Mouse (Mus musculus) lung, postnatal 14 days (tissue): ENCODE measurements around the gene Sh3pxd2b.

Source experiments
- DNase-seq: peaks from one replicate; pipeline ENCODE4 v3.0.0; 2021

The Sh3pxd2b gene

DNA sequence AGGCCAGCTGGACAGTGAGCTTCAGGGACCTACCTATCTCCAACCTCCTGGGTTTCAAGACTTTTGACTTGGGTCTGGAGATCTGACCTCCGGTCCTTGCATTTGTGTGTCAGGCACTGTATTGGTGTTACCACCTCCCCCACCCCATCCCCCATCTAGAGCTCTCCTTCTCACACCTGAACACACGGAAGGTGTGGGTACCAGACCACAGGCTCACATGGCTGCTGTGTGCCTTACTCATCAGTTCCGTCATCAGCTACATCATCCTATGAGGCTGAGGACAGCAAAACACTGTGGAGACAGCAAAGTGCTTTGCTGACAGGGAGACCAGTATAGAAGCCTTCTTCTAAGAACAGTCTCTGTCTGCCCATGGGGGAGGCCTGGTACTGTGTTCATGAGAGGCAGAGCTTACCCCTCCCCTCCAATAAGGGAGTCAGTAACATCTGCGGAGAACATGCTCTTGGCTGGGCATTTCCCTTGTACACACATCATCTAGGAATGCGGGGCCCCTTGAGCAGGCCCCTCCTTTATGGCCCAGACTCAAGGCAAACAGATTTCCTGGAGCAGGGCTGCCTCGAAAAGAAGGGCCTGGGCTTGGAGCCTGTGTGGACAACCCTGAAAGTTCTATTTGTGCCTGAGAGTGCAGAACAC, 87.9 kb downstream of the Sh3pxd2b start:
- DNase-seq: peak; percentile 66

DNA sequence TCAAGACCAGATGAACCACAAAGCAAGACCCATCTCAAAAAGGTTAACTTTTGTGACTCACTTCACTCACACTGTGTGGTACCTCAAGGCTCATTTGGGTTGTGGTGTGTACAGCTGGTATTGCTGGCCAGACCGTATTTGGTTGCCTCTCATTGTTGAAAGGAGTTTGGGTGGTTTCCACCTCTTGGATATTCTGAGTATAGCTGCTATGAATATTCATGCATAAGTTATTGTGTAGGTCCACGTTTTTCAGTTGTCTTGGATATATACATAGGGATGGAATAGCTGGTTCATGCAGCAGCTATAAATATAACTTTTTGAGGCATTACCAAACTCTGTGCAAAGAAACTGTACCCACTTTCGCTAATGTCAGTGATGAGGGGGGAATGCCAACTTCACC, 95.0 kb downstream of the Sh3pxd2b start:
- DNase-seq: no peak

DNA sequence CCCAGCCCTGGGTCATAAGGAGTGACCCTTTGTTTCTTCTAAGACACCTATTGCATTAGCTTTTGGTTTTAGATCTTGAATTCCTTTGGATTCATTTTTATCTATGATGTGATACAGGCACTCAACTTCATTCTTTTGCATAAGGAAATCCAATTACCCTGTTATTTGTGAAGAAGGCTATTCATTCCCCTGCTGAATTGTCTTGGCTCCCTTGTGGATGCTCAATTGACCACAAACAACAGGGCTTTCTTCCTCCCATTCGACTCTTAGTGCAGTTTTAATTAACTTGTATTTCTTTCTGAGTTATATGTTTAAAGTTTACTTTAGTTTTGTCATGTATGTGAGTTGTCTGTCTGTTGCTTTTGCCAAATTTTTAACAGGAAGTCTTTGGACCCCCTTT, 96.6 kb downstream of the Sh3pxd2b start:
- no peak for DNase-seq

DNA sequence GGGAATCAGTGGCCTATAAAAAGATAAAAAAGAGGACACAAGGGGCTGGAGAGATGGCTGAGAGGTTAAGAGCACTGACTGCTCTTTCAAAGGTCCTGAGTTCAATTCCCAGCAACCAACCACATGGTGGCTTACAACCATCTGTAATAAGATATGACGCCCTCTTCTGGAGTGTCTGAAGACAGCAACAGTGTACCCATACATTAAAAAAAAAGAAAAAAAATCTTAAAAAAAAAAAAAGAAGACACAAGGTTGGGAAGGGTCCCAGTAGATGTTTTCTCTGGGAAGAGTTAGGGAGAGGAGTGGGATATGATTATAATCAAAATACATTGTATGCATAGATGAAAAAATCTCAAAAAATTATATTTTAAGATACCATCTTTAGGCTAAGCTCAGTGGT, 97.5 kb downstream of the Sh3pxd2b start:
- DNase-seq: no peak

DNA sequence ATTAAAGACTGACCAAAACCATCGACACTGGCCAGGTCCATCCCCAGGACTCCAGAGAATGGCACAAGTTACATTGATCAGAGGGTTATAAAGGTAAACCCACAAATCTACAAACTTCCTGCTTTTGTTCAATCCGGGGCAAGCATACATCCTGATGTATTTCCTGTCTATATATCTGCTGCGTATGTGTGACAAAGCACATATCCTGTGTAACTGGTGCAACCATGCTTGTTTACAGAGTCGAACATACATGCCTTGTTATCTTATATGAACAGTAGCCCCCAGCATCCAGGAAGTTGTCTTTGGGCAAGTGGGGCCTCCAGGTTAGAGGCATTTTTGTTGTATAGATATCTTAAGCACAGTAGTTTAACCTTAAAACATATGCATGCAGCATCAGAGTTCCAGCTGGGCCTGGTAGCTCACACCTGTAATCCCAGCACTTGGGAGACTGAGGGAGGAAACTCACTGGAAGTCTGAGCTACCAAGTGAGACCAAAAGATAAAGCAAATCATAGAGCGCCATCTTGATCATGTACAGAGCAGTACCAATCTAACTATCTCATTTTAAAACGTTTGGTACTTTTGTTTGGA, 98.1 kb downstream of the Sh3pxd2b start:
- no peak for DNase-seq

DNA sequence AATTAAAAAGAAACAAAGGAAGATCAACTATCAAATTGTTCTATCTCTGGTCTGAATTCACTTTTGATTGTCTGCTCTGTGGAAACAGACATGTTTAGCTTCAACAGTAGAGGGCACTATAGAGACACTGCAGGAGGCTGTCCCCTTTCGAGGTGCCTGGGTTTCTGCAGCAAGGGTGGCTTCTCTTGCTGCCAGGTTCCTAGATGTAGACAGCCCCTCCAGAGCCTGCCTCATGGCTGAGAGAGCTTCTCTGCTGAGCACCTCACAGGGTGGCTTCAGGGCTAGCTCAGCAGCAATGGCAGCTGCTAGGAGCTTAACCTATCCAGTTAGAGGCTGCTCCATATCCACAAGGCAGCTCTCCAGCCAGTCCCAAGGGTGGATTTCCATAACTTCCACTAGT, 102.6 kb downstream of the Sh3pxd2b start:
- DNase-seq: peak; percentile 45

DNA sequence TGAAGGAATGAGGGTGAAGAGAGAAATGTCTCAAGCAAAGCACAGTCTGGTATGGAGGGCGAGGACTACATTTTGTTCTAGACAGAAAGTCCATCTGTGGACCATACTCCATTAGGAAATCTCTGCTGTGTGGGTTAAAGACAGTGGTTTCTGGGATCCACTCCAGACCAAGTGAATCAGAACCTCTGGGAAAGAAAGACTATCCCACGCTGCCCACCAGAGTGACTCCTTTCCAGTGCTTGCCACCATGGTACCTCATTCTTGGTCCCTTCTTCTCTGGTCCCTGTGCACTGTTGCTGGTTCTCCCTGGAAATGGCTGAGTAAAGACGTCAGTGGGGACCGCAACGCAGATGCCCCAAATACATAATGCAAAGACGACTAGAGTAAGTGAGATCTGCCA, 103.7 kb downstream of the Sh3pxd2b start:
- DNase-seq: no peak

DNA sequence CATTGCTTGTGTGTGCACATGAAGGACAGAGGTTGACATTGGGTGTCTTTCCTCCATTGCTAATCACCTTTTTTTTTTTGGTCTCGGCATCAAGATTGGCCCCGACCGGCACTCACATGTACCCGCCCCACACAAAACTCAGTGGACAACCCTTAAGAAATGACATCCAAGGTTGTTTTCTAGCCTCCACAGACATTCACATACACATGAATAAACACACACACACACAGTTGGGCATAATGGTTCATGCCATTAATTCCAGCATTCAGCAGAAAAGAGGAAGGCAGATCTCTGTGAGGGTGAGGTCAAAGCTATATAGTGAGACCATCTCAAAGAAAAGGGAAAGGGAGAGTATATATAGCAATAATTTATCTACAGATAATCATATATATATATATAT, 105.1 kb downstream of the Sh3pxd2b start:
- no peak for DNase-seq

DNA sequence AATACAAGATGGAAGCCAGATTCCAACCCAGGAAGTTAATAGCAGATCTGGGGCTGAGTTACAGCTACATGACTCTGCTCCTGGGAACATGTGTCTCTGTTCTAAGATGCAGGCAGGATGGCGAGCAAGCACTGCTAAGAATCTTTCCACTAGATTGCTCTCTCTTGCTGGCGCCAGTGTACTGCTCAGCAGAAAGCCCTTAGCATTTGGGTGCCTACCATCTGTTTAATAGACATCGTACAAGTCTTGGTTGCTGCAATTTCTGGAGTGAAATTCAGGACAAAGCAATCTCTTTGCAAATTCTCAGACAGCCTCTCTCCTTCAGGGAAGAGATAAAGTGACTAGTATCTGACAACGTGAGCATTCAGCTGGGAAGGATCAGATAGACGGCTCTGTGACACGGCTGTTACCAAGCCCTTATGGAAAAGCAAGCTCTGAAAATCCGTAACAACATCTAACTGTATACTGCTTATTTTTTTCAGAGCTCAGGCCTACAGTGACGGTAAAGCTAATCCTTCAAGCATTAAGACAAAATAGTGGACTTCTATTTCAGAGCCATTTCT, 105.8 kb downstream of the Sh3pxd2b start:
- DNase-seq: no peak

DNA sequence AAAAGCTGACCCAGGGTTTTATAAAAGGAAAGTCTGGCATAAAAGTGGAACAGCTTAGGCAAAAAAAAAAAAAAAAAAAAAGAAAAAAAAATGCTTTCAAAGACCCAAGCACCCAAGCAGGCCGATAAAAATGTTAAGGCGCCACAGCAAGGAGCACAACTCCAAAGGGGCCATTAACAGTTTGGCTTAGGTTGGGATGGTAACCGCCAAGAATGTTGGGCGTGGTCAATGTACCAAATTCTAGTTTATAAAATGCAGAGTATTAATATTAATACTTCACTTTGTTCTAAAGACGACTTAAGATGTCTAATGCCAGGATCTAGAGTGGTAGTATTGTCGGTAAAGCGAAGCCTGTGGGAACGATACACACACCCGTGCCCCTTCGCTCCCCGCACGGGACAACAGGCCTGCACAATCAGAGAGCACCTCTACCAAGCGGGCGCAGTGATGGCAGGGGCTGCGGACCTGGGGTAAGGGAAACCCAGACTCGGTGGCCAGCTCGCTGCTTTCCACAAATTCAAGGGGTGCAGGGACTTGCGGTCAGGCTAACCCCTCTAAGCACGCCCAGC, 106.7 kb downstream of the Sh3pxd2b start:
- no peak for DNase-seq

DNA sequence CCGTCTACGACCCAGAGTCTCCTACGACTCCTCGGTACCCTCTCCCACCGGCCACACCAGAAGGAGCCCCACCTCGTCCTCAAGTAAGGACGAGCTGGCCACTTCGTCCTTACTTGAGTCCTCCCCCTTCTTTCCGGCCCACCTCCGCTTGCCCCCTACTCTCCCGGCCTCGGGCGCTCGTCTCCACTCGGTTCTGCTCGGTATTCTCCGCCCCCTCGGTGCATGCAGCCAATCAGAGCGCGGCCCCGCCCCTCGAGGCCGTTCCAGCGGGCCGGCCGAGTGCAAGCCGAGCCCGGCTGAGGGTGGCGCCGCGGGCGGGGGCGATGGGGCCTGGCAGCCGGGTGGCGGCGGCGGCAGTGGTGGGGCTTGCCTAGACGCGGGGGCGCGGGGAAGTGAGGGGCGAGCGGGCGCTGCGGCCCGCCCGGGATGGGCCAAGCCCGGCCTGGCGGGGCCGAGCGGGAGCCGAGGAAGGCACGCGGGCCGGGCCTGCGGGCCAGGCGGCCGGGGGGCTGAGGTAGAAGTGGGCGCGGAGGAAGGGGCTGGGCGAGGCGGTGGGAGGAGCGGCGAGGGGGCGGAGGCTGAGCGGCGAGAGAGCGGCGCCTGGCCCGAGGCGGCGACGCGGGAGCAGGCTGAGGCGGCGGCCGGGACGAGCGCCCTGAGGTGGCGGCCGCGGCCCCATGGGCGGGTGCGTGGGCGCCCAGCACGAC, 107.3 kb downstream of the Sh3pxd2b start, which contains the start of gene Ubtd2:
Ubtd2 (plus strand) TSS at position 571 of the 707 bp plus-strand sequence.
- peak; percentile 98 for DNase-seq

DNA sequence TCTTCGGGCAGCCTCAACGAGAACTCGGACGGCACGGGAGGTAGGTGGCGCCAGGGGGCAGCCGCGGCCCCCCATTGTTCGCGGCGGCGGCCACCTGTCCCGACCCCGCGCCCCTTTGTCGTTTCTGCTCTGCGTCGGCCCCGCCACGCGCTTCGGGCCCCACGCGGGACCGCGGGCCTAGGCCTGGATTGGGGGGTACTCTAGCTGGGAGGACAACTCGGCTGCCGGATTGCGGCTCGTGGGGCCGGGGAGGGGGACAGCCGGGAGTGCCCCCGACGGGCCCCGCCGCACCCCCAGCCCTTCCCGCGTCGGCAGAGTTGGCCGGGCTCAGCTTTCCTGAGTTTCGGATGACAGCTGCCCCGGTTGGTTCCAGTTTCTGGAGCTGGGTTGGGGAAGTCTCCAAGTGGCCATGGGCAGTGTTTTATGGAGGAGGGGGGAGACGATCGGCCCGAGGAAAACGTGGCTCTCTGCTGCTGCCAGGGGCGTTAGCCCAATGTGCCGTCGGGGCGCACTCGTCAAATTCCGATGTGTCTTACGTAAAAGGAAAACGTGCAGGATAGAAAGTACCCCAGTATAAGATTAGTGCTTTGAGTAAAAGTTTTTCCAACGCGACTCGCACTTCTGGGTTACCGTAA, 108.0 kb downstream of the Sh3pxd2b start:
- DNase-seq: peak; percentile 51

DNA sequence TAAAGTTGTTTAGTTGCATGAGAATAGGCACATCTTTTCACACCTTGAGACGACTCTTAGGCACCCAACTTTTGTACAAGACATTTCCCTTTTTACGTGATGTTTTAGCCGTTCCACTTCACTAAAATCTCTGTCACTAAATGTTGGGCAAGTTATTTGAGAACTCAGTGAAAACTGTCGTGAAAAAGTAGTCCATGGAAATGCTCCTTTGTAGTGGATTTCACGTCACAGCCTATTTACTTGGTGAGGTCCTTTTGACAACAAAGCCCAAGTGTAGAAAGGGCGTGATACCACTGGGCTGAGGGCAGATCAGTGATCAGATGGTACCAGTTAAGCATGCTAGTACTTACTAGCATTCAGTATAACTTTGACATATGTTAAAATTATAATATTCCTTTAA, 108.7 kb downstream of the Sh3pxd2b start:
- DNase-seq: no peak

DNA sequence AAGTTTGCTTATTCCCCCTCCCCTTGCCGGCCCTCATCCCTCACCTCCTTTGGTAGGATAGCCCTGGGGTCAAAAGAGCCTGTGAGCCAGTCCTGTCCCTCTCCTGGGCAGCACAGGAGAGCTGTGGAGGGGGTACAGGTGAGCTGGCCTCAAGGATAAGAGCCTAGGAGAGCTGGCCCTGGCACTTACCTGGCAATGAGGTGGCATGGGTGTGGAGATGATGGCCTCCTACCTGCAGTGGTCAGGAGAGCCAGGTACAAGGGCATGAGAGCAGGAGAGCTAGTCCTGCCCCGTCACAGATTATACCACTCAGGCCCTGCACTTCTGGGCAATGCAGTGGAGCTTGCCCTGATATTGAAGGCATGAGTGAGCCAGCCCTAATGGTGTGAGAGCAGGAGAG, 116.7 kb downstream of the Sh3pxd2b start:
- no peak for DNase-seq

DNA sequence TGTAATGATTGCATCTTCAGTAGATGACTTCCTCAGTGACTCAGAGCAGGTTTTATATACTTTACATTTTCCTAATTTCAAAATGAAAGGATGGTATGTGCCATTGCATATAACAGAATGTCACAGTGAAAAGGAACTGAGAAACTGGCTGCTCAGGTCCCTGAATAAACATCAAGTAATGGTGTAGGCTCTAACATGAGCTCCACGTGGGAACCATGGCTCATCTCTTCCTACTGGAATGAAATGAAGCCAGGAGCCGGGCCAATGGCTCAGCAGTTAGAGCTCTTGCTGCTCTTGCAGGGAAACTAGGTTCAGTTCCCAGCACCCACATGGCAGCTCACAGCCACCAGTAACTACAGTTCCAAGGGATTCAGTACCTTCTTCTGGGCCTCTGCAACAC, 124.3 kb downstream of the Sh3pxd2b start:
- DNase-seq: no peak

DNA sequence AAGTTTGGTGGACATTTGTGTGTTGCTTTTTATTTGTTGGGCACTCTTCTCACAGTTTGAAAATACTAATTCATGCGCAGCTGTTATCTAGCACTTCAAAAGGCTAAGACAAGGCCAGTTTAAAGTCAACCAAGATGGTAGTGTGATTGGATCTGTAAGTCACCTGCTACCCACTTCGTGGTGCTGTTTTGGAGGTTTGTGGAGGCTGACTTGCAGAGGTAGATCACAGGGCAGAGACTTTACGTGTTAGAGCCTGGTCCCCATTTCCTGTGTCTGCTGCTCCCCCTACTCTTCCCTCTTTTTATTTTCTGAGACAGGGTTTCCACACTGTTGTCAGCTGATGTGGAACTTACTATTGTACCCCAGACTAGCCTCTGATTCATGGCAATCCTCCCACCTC, 127.1 kb downstream of the Sh3pxd2b start:
- DNase-seq: no peak

DNA sequence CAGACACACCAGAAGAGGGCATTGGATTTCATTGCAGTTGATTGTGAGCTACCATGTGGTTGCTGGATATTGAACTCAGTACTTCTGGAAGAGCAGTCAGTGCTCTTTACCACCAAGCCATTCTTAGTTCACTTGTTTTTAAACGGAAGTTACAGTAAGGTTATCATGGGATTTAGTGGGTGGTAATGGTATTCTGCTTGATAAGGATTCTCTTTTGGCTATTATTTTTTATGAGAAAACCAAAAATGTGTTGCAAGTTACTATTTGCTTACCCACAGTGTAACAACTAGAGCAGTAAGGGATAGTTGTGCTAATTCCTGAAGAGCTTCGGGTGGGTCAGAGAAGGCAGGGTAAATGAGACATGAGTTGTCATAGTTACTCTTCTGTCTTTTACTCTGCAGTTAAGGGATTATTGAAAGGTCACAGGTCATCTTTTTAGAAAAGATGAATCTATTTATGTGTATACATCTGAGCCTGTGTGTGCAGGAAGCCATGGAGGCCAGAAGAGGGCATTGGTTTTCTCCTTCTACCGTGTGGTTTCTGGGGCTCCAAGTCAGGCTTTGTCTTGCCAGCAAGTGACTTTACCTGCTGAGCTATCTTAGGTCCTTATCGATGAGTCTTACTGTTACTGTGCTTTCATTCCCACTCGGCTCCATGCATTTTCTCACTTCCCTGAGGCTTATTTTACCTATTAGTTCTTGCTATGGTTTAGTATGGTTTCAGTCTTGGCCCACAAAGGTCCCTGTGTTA, 128.0 kb downstream of the Sh3pxd2b start:
- no peak for DNase-seq
